Mouse (Mus musculus) adrenal gland, adult 2 months (tissue): ENCODE measurements around the gene Tgm2. TPM values are rescaled to one million over a fixed set of nuclear protein-coding genes. Genes with fewer than 3 reads are reported as not detected.
A peak's percentile ranks its signal among the peaks of the same experiment; 100 is the strongest.

Experiments used
- DNase-seq: peaks from one replicate; pipeline ENCODE4 v3.0.0; 2021
- polyA plus RNA-seq: library from polyadenylated mRNA; depleted of rRNA; stranded (reverse); fragments of >200 nt; gene quantifications from 2 replicates; pipeline ENCODE4 v1.2.3, GENCODE M21; 2012
- total RNA-seq, 2 experiments: library from RNA; stranded (reverse); gene quantifications; 2 replicates each; pipeline ENCODE4 v1.2.3; 2021

Gene Tgm2
- total and polyA plus RNA-seq, 3 experiments = 63.6 to 105 (median 71.9) TPM

- peak; percentile 85 for DNase-seq
These were observed 32.5 kb downstream of the Tgm2 start for GRCm38 (mm10) chr2:158113591-158114257.

- DNase-seq = no peak
These were observed 36.7 kb downstream of the Tgm2 start for GRCm38 (mm10) chr2:158109516-158109915.

- peak; percentile 63 for DNase-seq
These were observed 39.2 kb downstream of the Tgm2 start for GRCm38 (mm10) chr2:158106947-158107587.

- no peak for DNase-seq
These were observed 40.6 kb downstream of the Tgm2 start for GRCm38 (mm10) chr2:158105605-158106004.

- no peak for DNase-seq
These were observed 41.3 kb downstream of the Tgm2 start for GRCm38 (mm10) chr2:158104966-158105365.

GRCm38 (mm10) chr2:158101768-158102167, 44.5 kb downstream of the Tgm2 start:
- no peak for DNase-seq

GRCm38 (mm10) chr2:158099537-158099936, 46.7 kb downstream of the Tgm2 start:
- no peak for DNase-seq

GRCm38 (mm10) chr2:158098730-158099129, 47.5 kb downstream of the Tgm2 start:
- DNase-seq = no peak

- no peak for DNase-seq
These were observed 49.2 kb downstream of the Tgm2 start for GRCm38 (mm10) chr2:158097071-158097470.

GRCm38 (mm10) chr2:158094846-158095245, 51.4 kb downstream of the Tgm2 start:
- no peak for DNase-seq

GRCm38 (mm10) chr2:158094300-158094699, 51.9 kb downstream of the Tgm2 start:
- no peak for DNase-seq

- peak; percentile 49 for DNase-seq
These were observed 52.9 kb downstream of the Tgm2 start for GRCm38 (mm10) chr2:158093345-158093744.

- DNase-seq = no peak
These were observed 56.1 kb downstream of the Tgm2 start for GRCm38 (mm10) chr2:158090096-158090495.

- DNase-seq = no peak
These were observed 61.8 kb downstream of the Tgm2 start for GRCm38 (mm10) chr2:158084486-158084885.

GRCm38 (mm10) chr2:158080622-158081241, 65.5 kb downstream of the Tgm2 start:
- DNase-seq = no peak

GRCm38 (mm10) chr2:158079843-158080395, 66.3 kb downstream of the Tgm2 start:
- no peak for DNase-seq

GRCm38 (mm10) chr2:158078971-158079370, 67.3 kb downstream of the Tgm2 start:
- peak; percentile 32 for DNase-seq

- no peak for DNase-seq
These were observed 68.3 kb downstream of the Tgm2 start for GRCm38 (mm10) chr2:158077981-158078380.

- DNase-seq = no peak
These were observed 69.5 kb downstream of the Tgm2 start for GRCm38 (mm10) chr2:158076690-158077089.

- DNase-seq = no peak
These were observed 71.4 kb downstream of the Tgm2 start for GRCm38 (mm10) chr2:158074835-158075234.

- DNase-seq = no peak
These were observed 74.6 kb downstream of the Tgm2 start for GRCm38 (mm10) chr2:158071633-158071995.

GRCm38 (mm10) chr2:158070885-158071632, 75.2 kb downstream of the Tgm2 start:
- DNase-seq = peak; percentile 53
